Mouse (Mus musculus) heart, adult 11 months (tissue): ENCODE results near the gene Scn8a.
A peak's percentile ranks its signal among the peaks of the same experiment; 100 is the strongest.

ENCODE experiments used
- DNase-seq: peaks from one replicate; pipeline ENCODE4 v3.0.0; 2022

Gene Scn8a

DNA sequence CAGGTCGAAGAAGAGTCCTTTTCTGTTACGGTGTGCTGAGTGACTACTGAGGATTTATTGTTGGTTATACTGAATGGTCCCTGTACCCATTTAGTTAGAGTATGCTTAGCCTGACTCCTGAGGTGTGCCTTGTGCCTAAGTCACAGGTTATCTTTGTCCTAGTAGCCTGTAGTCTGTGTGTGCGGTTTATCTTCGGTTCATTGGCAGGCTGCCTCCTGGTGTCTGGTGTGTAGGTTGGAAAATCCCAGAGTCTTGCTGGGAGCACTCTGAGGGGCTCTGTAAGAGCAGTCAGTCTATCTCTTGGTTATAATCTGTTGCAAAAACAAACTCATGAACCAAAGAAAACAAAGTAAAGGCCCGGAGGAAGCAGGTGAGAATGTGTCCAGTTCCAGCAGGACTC lies 11.7 kb downstream of the Scn8a start:
- peak; percentile 72 for DNase-seq

DNA sequence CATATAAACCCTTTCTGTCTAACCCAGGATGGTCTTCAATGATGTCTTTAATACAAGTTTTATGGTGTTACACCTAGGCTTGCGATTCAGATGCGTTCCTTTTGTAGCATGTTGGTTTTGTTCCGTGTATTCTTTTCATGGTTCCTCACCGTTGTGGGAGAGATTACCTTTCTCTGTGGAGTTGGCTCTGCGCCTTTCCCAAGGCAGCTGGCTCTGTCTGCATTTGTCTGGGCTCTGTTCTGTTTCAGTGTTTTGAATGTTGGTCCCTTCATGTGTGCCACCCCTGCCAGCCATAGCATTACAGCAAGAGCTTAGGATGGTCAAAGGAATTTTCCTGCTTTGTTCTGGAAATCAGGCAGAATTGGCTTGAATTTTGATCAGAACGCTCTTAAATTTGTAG lies 14.8 kb downstream of the Scn8a start:
- peak; percentile 65 for DNase-seq

DNA sequence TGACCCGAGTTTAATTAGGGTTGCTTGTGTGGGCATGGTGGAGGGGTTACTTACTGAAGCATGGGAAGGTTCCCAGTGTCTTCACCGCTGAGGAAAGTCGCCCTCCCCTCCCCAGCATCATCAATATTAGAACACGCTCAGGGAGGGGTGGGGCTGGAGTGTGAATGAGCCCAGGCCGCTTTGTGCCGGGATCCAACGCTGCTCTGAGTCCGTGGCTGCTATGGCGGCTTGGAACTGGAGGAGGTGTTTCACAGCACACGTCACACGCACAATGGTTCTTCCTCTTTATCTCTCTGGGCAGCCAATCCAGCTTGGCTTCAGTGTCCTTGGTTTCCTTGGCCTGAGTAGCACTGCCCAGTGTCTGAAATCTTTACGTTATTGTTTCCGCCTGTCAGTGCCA lies 22.3 kb downstream of the Scn8a start:
- peak; percentile 69 for DNase-seq

DNA sequence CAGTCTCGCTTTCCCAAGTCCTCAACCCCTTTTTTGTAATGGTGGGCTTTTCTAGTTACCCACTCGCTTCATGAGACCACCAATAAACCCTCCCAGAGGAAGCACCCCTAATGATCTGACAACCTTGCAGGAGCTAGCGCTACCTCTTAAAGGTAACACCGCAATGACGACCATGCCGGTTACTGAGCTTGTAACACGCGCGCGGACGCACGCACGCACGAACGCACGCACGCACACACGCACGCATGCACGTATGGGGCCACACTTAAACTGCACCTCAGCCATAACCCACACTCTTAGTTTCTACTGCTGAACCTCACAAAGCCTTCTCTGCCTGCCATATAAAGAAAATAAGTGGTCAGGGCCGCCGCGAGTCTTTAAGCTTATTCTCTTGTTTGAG lies 26.8 kb downstream of the Scn8a start:
- no peak for DNase-seq

GRCm38 (mm10) chr15:100903811-100904210 lies 34.2 kb downstream of the Scn8a start:
- no peak for DNase-seq

- DNase-seq = no peak
Observed at GRCm38 (mm10) chr15:100905006-100905405, 35.3 kb downstream of the Scn8a start.

DNA sequence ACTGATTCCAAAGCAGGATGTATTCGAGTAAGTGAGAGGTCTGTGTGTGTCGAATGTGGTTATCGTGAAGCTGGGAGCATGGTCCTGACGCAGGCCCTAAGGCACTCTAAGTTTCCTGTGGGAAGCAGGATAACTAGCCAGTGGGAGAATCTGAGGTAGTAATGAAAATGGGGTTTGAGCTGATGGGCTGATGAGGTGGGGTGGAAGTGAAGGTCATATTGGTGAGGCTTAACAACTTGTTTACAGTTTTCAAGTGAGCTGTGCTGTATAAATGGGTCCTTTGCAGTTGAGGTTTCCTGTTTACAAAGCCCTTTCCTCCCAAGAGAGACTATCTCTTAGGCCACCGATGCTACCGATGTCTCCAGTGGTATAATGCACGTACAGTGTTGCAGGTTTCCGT lies 36.1 kb downstream of the Scn8a start:
- no peak for DNase-seq

GRCm38 (mm10) chr15:100908817-100909216 lies 39.2 kb downstream of the Scn8a start:
- no peak for DNase-seq

- DNase-seq = no peak
Observed at GRCm38 (mm10) chr15:100909734-100910163, 40.1 kb downstream of the Scn8a start.

DNA sequence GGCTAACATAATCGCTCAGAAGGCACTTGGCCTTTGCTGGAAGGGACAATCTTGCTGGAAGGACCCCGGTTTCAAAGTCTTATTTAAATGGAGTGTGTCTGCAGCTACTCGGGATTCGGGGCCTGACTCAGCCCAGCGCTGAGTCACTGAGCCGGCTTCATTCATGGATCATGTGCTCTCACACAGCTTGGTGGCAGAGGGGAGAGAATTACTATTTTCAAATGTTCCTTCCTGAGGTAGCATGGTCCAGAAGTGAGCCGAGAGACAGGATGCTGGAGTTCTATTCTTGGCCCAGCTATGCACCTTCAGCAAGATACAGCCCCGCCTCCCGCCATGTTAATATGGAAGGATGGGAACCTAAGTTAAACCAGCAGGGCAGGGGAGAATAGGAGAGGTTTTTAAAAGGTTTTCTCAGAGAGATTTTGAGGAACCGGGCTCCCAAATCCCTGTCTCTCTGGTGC lies 40.8 kb downstream of the Scn8a start:
- DNase-seq = no peak

DNA sequence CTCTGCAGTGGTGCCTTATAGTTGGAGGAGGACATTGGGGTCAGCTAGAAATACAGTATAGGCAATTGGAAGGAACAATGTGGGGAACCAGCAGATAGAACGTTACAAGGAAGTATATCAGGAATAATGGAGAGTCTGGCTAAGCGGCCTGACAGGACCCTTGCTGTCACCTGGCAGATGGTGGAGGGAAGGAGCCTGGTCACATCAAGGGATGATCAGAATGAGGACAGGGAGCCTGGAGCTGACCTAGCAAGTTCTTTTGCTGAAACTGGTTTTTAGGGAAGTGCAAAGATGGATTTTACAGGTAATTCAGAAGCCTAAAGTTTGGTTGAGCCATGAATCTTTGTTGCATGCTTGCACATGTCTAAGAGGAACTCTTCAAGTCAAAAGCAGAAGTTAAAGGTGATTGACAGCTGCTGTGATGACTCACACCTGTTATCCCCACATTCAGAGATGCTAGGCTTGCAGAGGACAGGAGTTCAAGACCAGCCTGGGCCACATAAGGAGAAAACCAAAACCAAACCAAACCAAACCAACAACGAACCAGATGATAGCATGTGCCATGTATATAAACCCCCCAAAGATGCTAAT lies 43.1 kb downstream of the Scn8a start:
- DNase-seq = no peak

GRCm38 (mm10) chr15:100914734-100915242 lies 45.1 kb downstream of the Scn8a start:
- no peak for DNase-seq

GRCm38 (mm10) chr15:100918046-100918445 lies 48.4 kb downstream of the Scn8a start:
- no peak for DNase-seq

GRCm38 (mm10) chr15:100922210-100922609 lies 52.6 kb downstream of the Scn8a start:
- no peak for DNase-seq

DNA sequence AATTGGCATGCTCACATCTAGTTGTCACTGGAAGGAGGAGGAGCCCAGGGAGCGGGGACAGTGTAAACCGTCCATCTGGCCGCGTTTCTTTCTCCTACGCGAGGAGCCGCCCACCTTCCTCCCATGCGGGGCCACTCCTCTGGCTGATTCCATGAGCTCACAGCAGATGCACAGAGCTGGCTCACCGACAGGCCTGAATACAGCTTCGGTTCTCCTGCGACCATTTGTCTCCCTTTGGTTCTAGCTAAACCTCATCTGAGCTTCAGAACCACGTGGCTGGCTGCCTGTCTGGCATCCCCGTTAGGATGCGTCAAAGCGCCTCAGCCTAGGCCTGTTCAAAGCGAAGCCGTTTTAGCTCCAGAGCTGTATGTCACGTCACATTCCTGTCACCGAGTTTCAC lies 53.8 kb downstream of the Scn8a start:
- DNase-seq = peak; percentile 92

- no peak for DNase-seq
Observed at GRCm38 (mm10) chr15:100924941-100925340, 55.3 kb downstream of the Scn8a start.

DNA sequence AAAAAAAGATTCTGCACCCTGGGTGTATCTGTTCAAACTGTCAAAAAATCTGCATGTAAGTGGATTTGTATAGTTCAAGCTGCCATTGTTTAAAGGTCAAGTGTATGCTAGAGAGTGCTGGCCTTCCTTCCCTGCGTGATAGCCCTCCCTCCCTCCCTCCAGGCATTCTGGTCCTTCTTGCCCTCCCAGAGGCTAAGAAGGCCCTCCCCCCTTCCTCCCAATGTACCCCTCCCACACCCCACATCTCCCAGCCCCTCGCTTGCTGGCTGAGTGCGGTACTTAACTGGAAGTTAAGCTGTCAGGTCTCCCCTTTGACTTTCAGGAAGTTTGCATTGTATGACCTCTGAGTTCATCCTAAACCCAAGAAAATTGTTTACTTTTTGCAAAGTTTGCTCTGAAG lies 60.8 kb downstream of the Scn8a start:
- no peak for DNase-seq

GRCm38 (mm10) chr15:100936176-100936575 lies 66.5 kb downstream of the Scn8a start:
- no peak for DNase-seq

GRCm38 (mm10) chr15:100948383-100948782 lies 78.7 kb downstream of the Scn8a start:
- DNase-seq = no peak

DNA sequence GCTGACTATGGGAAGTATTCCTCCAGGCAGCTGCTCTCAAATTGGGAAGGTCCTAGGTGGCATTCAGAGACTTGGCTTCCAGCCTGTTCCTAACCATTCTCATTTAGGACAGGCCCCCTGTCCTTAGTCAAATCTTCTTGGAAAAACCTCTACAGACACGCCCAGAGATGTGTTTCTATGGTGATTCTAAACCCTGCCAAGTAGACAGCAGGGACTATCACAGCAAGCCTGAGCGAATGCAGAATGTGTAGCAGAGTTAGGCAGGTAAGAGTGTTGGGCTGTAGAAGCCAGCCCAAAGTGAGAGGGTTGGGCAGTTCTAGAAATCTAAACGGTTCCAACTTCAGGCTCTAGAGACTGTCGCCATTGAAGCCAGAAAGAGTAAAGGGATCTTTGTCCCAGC lies 79.5 kb downstream of the Scn8a start:
- no peak for DNase-seq

- DNase-seq = no peak
Observed at GRCm38 (mm10) chr15:100951491-100951890, 81.8 kb downstream of the Scn8a start.

- no peak for DNase-seq
Observed at GRCm38 (mm10) chr15:100952292-100952691, 82.6 kb downstream of the Scn8a start.

- DNase-seq = no peak
Observed at GRCm38 (mm10) chr15:100952854-100953253, 83.2 kb downstream of the Scn8a start.

DNA sequence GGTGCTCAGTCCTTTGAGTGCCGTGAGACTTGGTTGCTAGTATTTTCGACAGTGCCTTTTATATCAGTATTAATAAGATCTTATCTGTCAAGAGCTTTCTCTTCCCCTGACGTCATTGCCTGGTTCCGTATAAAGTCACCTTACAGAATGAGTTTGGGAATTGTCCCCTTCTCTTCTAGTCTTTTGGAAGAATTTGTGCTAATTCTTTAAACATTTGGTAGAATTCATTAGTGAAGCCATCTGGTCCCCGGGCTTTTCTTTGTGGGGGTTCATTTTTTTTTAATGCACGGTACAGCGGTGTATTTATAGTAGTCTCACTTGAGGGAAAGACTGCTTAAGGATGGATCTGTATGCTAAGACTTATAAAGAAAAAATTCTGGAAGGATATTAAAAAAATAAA lies 84.3 kb downstream of the Scn8a start:
- no peak for DNase-seq

GRCm38 (mm10) chr15:100954751-100955150 lies 85.1 kb downstream of the Scn8a start:
- no peak for DNase-seq
